Mouse (Mus musculus) thymus, postnatal 10 days (tissue): ENCODE data around the gene Gm3020.
"Not testable (repeated sequence)": the region's sequence is repeated elsewhere in the genome, so short reads cannot be mapped to it uniquely, and the experiment has no call there.

Experiments used
- DNase-seq, 2 experiments: peaks; one replicate each; pipeline ENCODE4 v3.0.0; 2021; ENCODE audit warnings: low spot score in 2 of 2

Gm3020 gene

GRCm38 (mm10) chr14:3651730-3652129 is at the start of gene Gm3020:
Gene Gm3020, plus strand, starts transcription at chr14:3652030.
- DNase-seq, result not testable (repeated sequence)

GRCm38 (mm10) chr14:3634212-3634611 is 17.6 kb upstream of the Gm3020 start, which contains the start of gene Gm3012:
Gene Gm3012, plus strand, starts transcription at chr14:3634512.
- not testable (repeated sequence) for DNase-seq

GRCm38 (mm10) chr14:3688483-3688882 is 36.7 kb downstream of the Gm3020 start, which contains the start of gene Gm3043:
Gene Gm3043, plus strand, starts transcription at chr14:3688783.
- DNase-seq, result not testable (repeated sequence)
